In genomic region chr13:112941879-112942330, GRCm38 (mm10) we compare ENCODE assay signal across 12 mouse cellular contexts. TPM values are rescaled to one million over a fixed set of nuclear protein-coding genes. Genes with fewer than 3 reads are reported as not detected.
A peak's percentile ranks its signal among the peaks of the same experiment; 100 is the strongest.
DNase-seq lines count a peak whose midpoint lies in the region; ATAC-seq lines count a peak whose summit lies in the region.
"Had no signal": no experiment of that assay in that cellular context is flagged by ENCODE, and none has a peak within 500 bp of the region (broad histone marks: within the 10 kb centered on the region; RNA-seq: fewer than 3 reads in every experiment).

No protein-coding gene starts in this region.

- no peak overlapping the region for H3K9ac ChIP-seq in midbrain, embryonic 11.5 days (ENCODE audit: low read length)
- H3K9ac ChIP-seq: limb, embryonic 15.5 days had no signal

- no peak for ATAC-seq in midbrain, embryonic 11.5 days (ENCODE audit: low FRiP score)
- ATAC-seq: hindbrain, postnatal 0 days had no signal

- no peak overlapping the region for H3K4me2 ChIP-seq in midbrain, embryonic 11.5 days
- H3K4me2 ChIP-seq: limb, embryonic 15.5 days had no signal

- H3K4me1 ChIP-seq in midbrain, embryonic 11.5 days (ENCODE audit: control insufficient read depth, insufficient read depth, low read length): no peaks in the 10 kb centered on the region
- H3K4me1 ChIP-seq: limb, embryonic 15.5 days had no signal

- peak; percentile 16 to 31 for DNase-seq in left cerebral cortex, adult 18-20 months (ENCODE audit: low spot score in 2 of 2)
- no peak for DNase-seq in left cerebral cortex, postnatal 10 days (ENCODE audit: extremely low spot score in 1 of 2, low spot score in 2 of 2)
- DNase-seq in frontal cortex, postnatal 36 days (ENCODE audit: low spot score in 2 of 2): peak; percentile 19 to 48
- peak; percentile 43 to 52 for DNase-seq in layer of hippocampus, postnatal 36 days
- peak; percentile 10 to 24 for DNase-seq in right cerebral cortex, adult 2 months (ENCODE audit: low spot score in 2 of 2)
- no peak for DNase-seq in cerebellum, postnatal 36 days
- no peak for DNase-seq in midbrain, embryonic 11.5 days (ENCODE audit: low spot score, missing footprints)
- DNase-seq: cerebellum, adult 9-11 months had no signal

- no peak overlapping the region for H3K27ac ChIP-seq in midbrain, embryonic 11.5 days (ENCODE audit: low read depth, low read length)
- H3K27ac ChIP-seq: hindbrain, postnatal 0 days; kidney, postnatal 0 days; limb, embryonic 15.5 days had no signal

- H3K36me3 ChIP-seq in midbrain, embryonic 11.5 days (ENCODE audit: control insufficient read depth, insufficient read depth, low read length): no peaks in the 10 kb centered on the region; the same call in 1 of the 2 replicates

- no peaks in the 10 kb centered on the region for H3K27me3 ChIP-seq in midbrain, embryonic 11.5 days (ENCODE audit: control insufficient read depth, insufficient read depth, low read length)
- H3K27me3 ChIP-seq: limb, embryonic 15.5 days had no signal

- no peaks in the 10 kb centered on the region for H3K9me3 ChIP-seq in midbrain, embryonic 11.5 days (ENCODE audit: control insufficient read depth, low read length)
- H3K9me3 ChIP-seq: limb, embryonic 15.5 days had no signal

- intact Hi-C loops in left cerebral cortex, postnatal 10 days (cut with DNase I): no loop called here

- H3K4me3 ChIP-seq in midbrain, embryonic 11.5 days (ENCODE audit: low read depth, low read length): no peak overlapping the region
- H3K4me3 ChIP-seq: limb, embryonic 15.5 days; myocyte had no signal

- 76% methylated on average over 15 of the region's 15 CpGs for WGBS in midbrain, embryonic 11.5 days

RNA-seq across cellular contexts. Expression of gene Dhx29, which starts 14.7 kb away (rescaled TPM):
- total RNA-seq in left cerebral cortex, adult 18-20 months (2021): 10 to 100 TPM; 21.4 to 21.9 TPM
- 10 to 100 TPM; 21.8 to 24.0 TPM for total RNA-seq in left cerebral cortex, postnatal 10 days (2021)
- total RNA-seq in layer of hippocampus, postnatal 36 days (2021): 10 to 100 TPM; 23.5 to 26.4 TPM
- 32.1 and 36.8 TPM in 2 replicates for polyA plus RNA-seq in midbrain, embryonic 11.5 days (2014; fragmentation: Nextera tagmentation; extraction: Ambion mirVana)

RNA-seq across cellular contexts. Expression of gene Mtrex, which starts 14.7 kb away (rescaled TPM):
- total RNA-seq in left cerebral cortex, adult 18-20 months (2021): 10 to 100 TPM; 46.3 to 46.7 TPM
- 10 to 100 TPM; 39.9 to 41.1 TPM for total RNA-seq in left cerebral cortex, postnatal 10 days (2021)
- total RNA-seq in layer of hippocampus, postnatal 36 days (2021): 10 to 100 TPM; 47.9 to 50.9 TPM
- polyA plus RNA-seq in midbrain, embryonic 11.5 days (2014; fragmentation: Nextera tagmentation; extraction: Ambion mirVana): 104 and 115 TPM in 2 replicates

RNA-seq across cellular contexts. Expression of gene Ccno, which starts 45.7 kb away (rescaled TPM):
- 1 to 10 TPM; 1.4 to 1.9 TPM for total RNA-seq in left cerebral cortex, adult 18-20 months (2021)
- total RNA-seq in left cerebral cortex, postnatal 10 days (2021): 1 to 10 TPM in 1 of 2 experiments, under 1 TPM in 1; 0.97 to 1.5 TPM
- 1 to 10 TPM; 4.3 to 5.0 TPM for total RNA-seq in layer of hippocampus, postnatal 36 days (2021)
- polyA plus RNA-seq in midbrain, embryonic 11.5 days (2014; fragmentation: Nextera tagmentation; extraction: Ambion mirVana): 0.39 and 0.68 TPM in 2 replicates

RNA-seq across cellular contexts. Expression of gene Mcidas, which starts 51.7 kb away (rescaled TPM):
- under 1 TPM; 0.30 to 0.45 TPM for total RNA-seq in left cerebral cortex, adult 18-20 months (2021)
- under 1 TPM; 0.13 to 0.24 TPM for total RNA-seq in left cerebral cortex, postnatal 10 days (2021)
- under 1 TPM; 0.42 to 0.66 TPM for total RNA-seq in layer of hippocampus, postnatal 36 days (2021)
- polyA plus RNA-seq in midbrain, embryonic 11.5 days (2014; fragmentation: Nextera tagmentation; extraction: Ambion mirVana): 0.12 TPM in 2 replicates
- polyA plus RNA-seq: kidney, postnatal 0 days; limb, embryonic 15.5 days; myocyte had no signal

Comparison
In these comparisons a context has a peak if more than half of its experiments do, and no peak if none do; other contexts are left out.
1. DNase-seq: peak in left cerebral cortex, adult 18-20 months (2 of 2), frontal cortex, postnatal 36 days (2 of 2), layer of hippocampus, postnatal 36 days (2 of 2) and right cerebral cortex, adult 2 months (2 of 2); none in left cerebral cortex, postnatal 10 days (0 of 2), cerebellum, postnatal 36 days (0 of 2) and midbrain, embryonic 11.5 days (single experiment).